ENCODE assay signal across 8 mouse cellular contexts in the genomic region with DNA sequence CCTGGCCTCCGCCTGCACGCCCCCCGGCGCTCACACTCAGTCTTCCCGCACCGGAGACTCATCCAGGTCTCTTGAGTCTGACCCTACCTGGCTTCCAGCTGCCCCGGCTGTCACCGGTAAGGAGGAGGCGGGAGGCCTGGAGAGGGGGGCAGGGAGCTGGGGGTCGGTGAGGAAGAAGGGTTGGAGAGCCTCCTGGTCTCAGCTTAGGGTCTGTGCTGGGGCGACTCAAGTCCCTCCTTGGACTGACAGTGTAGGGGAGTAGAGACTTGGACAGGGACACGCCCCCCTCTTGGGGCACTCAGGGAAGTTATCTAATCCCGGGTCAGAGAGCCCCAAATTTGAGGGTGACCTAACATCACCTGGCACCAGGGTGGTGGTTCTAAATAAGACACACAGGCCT. TPM values are rescaled to one million over a fixed set of nuclear protein-coding genes. Genes with fewer than 3 reads are reported as not detected.
DNase-seq lines count a peak whose midpoint lies in the region; ATAC-seq and TF ChIP-seq lines count a peak whose summit lies in the region.

No protein-coding gene starts in this region.

- no peaks in the 10 kb centered on the region for H3K9me3 ChIP-seq in kidney, embryonic 15.5 days (replicated peaks)
- no peaks in the 10 kb centered on the region for H3K9me3 ChIP-seq in hindbrain, postnatal 0 days (ENCODE audit: low read length)
- H3K9me3 ChIP-seq in midbrain, embryonic 13.5 days = no peaks in the 10 kb centered on the region

- H3K9ac ChIP-seq in kidney, embryonic 15.5 days = peak overlapping the region; percentile 81
- peak overlapping the region; percentile 82 for H3K9ac ChIP-seq in hindbrain, postnatal 0 days (replicated peaks; ENCODE audit: low read length)
- peak overlapping the region; percentile 88 for H3K9ac ChIP-seq in midbrain, embryonic 13.5 days (replicated peaks)

- peaks cover 57% of the 10 kb centered on the region for H3K36me3 ChIP-seq in kidney, embryonic 15.5 days
- H3K36me3 ChIP-seq in hindbrain, postnatal 0 days (ENCODE audit: insufficient read depth, low read length) = peaks cover 4% of the 10 kb centered on the region
- peaks cover 45% of the 10 kb centered on the region for H3K36me3 ChIP-seq in midbrain, embryonic 13.5 days

- peak; percentile 45 for ATAC-seq in kidney, embryonic 15.5 days (replicated peaks; ENCODE audit: low FRiP score)
- ATAC-seq in hindbrain, postnatal 0 days = peak; percentile 39
- ATAC-seq in midbrain, embryonic 13.5 days = peak; percentile 51
- ATAC-seq in cerebellum, adult (ENCODE audit: insufficient number of reproducible peaks, low FRiP score, low TSS enrichment) = no peak; the same call in 1 of the 2 replicates

- H3K4me3 ChIP-seq in kidney, embryonic 15.5 days (replicated peaks) = peak overlapping the region; percentile 75
- H3K4me3 ChIP-seq in cortical plate, adult 2 months (ENCODE audit: insufficient read depth, low read length) = peak overlapping the region; percentile 89
- peak overlapping the region; percentile 72 for H3K4me3 ChIP-seq in hindbrain, postnatal 0 days (ENCODE audit: low read length)
- peak overlapping the region; percentile 72 for H3K4me3 ChIP-seq in midbrain, embryonic 13.5 days (replicated peaks)

- TF ChIP-seq CTCF in cortical plate, adult 2 months (IDR thresholded peaks at IDR 0.05; ENCODE audit: extremely low read depth, insufficient read depth, low read length) = no peak
- no peak for TF ChIP-seq CTCF in hindbrain, postnatal 0 days (IDR thresholded peaks at IDR 0.05; ENCODE audit: low read depth)

- peak overlapping the region; percentile 91 for H3K27ac ChIP-seq in kidney, embryonic 15.5 days
- 0 out of 2 replicates have a peak overlapping the region, but pooled peaks have one; percentile 32 for H3K27ac ChIP-seq in cortical plate, adult 2 months (ENCODE audit: insufficient read depth, low read length)
- H3K27ac ChIP-seq in hindbrain, postnatal 0 days = peak overlapping the region; percentile 78
- H3K27ac ChIP-seq in midbrain, embryonic 13.5 days = peak overlapping the region; percentile 82

- H3K4me1 ChIP-seq in kidney, embryonic 15.5 days = peaks cover 40% of the 10 kb centered on the region
- peaks cover 1% of the 10 kb centered on the region; the same call in 1 of the 2 replicates for H3K4me1 ChIP-seq in cortical plate, adult 2 months (ENCODE audit: control insufficient read depth, insufficient read depth, low read length)
- H3K4me1 ChIP-seq in hindbrain, postnatal 0 days (ENCODE audit: insufficient read depth, low read length) = peaks cover 17% of the 10 kb centered on the region; the same call in 1 of the 2 replicates
- peaks cover 33% of the 10 kb centered on the region for H3K4me1 ChIP-seq in midbrain, embryonic 13.5 days (replicated peaks)

- 6% methylated on average over 13 of the region's 13 CpGs for WGBS in kidney, embryonic 15.5 days
- 11% methylated on average over 13 of the region's 13 CpGs for WGBS in hindbrain, postnatal 0 days
- 9% methylated on average over 13 of the region's 13 CpGs for WGBS in midbrain, embryonic 13.5 days

- no peaks in the 10 kb centered on the region for H3K27me3 ChIP-seq in kidney, embryonic 15.5 days
- H3K27me3 ChIP-seq in hindbrain, postnatal 0 days (ENCODE audit: insufficient read depth, low read length) = no peaks in the 10 kb centered on the region
- no peaks in the 10 kb centered on the region for H3K27me3 ChIP-seq in midbrain, embryonic 13.5 days

- no peak for TF ChIP-seq POLR2A in cortical plate, adult 2 months (IDR thresholded peaks at IDR 0.05; ENCODE audit: extremely low read depth, insufficient read depth, low read length)

- no peak for DNase-seq in kidney, postnatal 4 days
- DNase-seq in hindbrain, postnatal 0 days (ENCODE audit: low spot score) = no peak
- DNase-seq in B cell, adult 2 months = no peak
- DNase-seq in yolk sac, embryonic 10.5 days (ENCODE audit: low spot score) = no peak

- peak overlapping the region; percentile 97 for H3K4me2 ChIP-seq in kidney, embryonic 15.5 days
- peak overlapping the region; percentile 80 for H3K4me2 ChIP-seq in hindbrain, postnatal 0 days (ENCODE audit: low read depth, low read length)
- peak overlapping the region; percentile 94 for H3K4me2 ChIP-seq in midbrain, embryonic 13.5 days (replicated peaks)

RNA-seq across cellular contexts. Expression of a gene that starts 0.6 kb away (rescaled TPM):
- 7.0 and 8.7 TPM in 2 replicates for polyA plus RNA-seq in kidney, embryonic 15.5 days (2015; fragmentation: Nextera tagmentation; extraction: Ambion mirVana)
- polyA plus RNA-seq in cortical plate, adult 2 months (2012; rRNA removed) = 47.7 and 48.1 TPM in 2 replicates
- 45.7 and 49.5 TPM in 2 replicates for total RNA-seq in hindbrain, postnatal 0 days (2014; rRNA removed)
- 30.0 and 30.8 TPM in 2 replicates for polyA plus RNA-seq in hindbrain, postnatal 0 days (2015; fragmentation: Nextera tagmentation; extraction: Ambion mirVana)
- 13.6 and 17.7 TPM in 2 replicates for polyA plus RNA-seq in midbrain, embryonic 13.5 days (2015; fragmentation: Nextera tagmentation; extraction: Ambion mirVana)

RNA-seq across cellular contexts. Expression of a gene that starts 6.0 kb away (rescaled TPM):
- polyA plus RNA-seq in kidney, embryonic 15.5 days (2015; fragmentation: Nextera tagmentation; extraction: Ambion mirVana) = 192 and 203 TPM in 2 replicates
- 136 and 139 TPM in 2 replicates for polyA plus RNA-seq in cortical plate, adult 2 months (2012; rRNA removed)
- total RNA-seq in hindbrain, postnatal 0 days (2014; rRNA removed) = 59.0 and 63.8 TPM in 2 replicates
- polyA plus RNA-seq in hindbrain, postnatal 0 days (2015; fragmentation: Nextera tagmentation; extraction: Ambion mirVana) = 149 and 152 TPM in 2 replicates
- 145 and 148 TPM in 2 replicates for polyA plus RNA-seq in midbrain, embryonic 13.5 days (2015; fragmentation: Nextera tagmentation; extraction: Ambion mirVana)

RNA-seq across cellular contexts. Expression of a gene that starts 7.6 kb away (rescaled TPM):
- 1.9 and 2.0 TPM in 2 replicates for polyA plus RNA-seq in kidney, embryonic 15.5 days (2015; fragmentation: Nextera tagmentation; extraction: Ambion mirVana)
- polyA plus RNA-seq in cortical plate, adult 2 months (2012; rRNA removed) = 185 and 195 TPM in 2 replicates
- 53.4 and 74.2 TPM in 2 replicates for total RNA-seq in hindbrain, postnatal 0 days (2014; rRNA removed)
- polyA plus RNA-seq in hindbrain, postnatal 0 days (2015; fragmentation: Nextera tagmentation; extraction: Ambion mirVana) = 4.4 and 5.3 TPM in 2 replicates
- 5.0 and 6.2 TPM in 2 replicates for polyA plus RNA-seq in midbrain, embryonic 13.5 days (2015; fragmentation: Nextera tagmentation; extraction: Ambion mirVana)

RNA-seq across cellular contexts. Expression of a gene that starts 16.5 kb away (rescaled TPM):
- 9.0 and 9.3 TPM in 2 replicates for polyA plus RNA-seq in kidney, embryonic 15.5 days (2015; fragmentation: Nextera tagmentation; extraction: Ambion mirVana)
- 3.9 TPM in 2 replicates for polyA plus RNA-seq in cortical plate, adult 2 months (2012; rRNA removed)
- total RNA-seq in hindbrain, postnatal 0 days (2014; rRNA removed) = 1.6 and 4.7 TPM in 2 replicates
- 3.2 TPM in 2 replicates for polyA plus RNA-seq in hindbrain, postnatal 0 days (2015; fragmentation: Nextera tagmentation; extraction: Ambion mirVana)
- polyA plus RNA-seq in midbrain, embryonic 13.5 days (2015; fragmentation: Nextera tagmentation; extraction: Ambion mirVana) = 4.2 and 4.4 TPM in 2 replicates

RNA-seq across cellular contexts. Expression of a gene that starts 39.5 kb away (rescaled TPM):
- 18.4 and 20.0 TPM in 2 replicates for polyA plus RNA-seq in kidney, embryonic 15.5 days (2015; fragmentation: Nextera tagmentation; extraction: Ambion mirVana)
- polyA plus RNA-seq in cortical plate, adult 2 months (2012; rRNA removed) = 13.9 and 14.5 TPM in 2 replicates
- total RNA-seq in hindbrain, postnatal 0 days (2014; rRNA removed) = 21.4 and 22.7 TPM in 2 replicates
- polyA plus RNA-seq in hindbrain, postnatal 0 days (2015; fragmentation: Nextera tagmentation; extraction: Ambion mirVana) = 6.6 and 7.8 TPM in 2 replicates
- polyA plus RNA-seq in midbrain, embryonic 13.5 days (2015; fragmentation: Nextera tagmentation; extraction: Ambion mirVana) = 18.9 and 20.8 TPM in 2 replicates

Comparison
In these comparisons a context has a peak if more than half of its experiments do, and no peak if none do; other contexts are left out.
1. H3K27ac ChIP-seq: peak in every context shown above with its lines; median percentile 91 in kidney, embryonic 15.5 days; 82 in midbrain, embryonic 13.5 days; 78 in hindbrain, postnatal 0 days; 32 in cortical plate, adult 2 months.
2. RNA of a gene that starts 7.6 kb away (polyA plus RNA-seq): 185 to 195 TPM in cortical plate, adult 2 months; 5.0 to 6.2 TPM in midbrain, embryonic 13.5 days, 4.4 to 5.3 TPM in hindbrain, postnatal 0 days and 1.9 to 2.0 TPM in kidney, embryonic 15.5 days; every median in the first group is over 10 times any median in the second.
3. Peak in every context shown above with its lines, with median percentiles within 50 percentile points of each other: H3K4me2 ChIP-seq, H3K4me3 ChIP-seq and H3K9ac ChIP-seq.